Mouse (Mus musculus): ENCODE data around the gene Vwc2. TPM values are rescaled to one million over a fixed set of nuclear protein-coding genes. Genes with fewer than 3 reads are reported as not detected.
A peak's percentile ranks its signal among the peaks of the same experiment; 100 is the strongest.

The Vwc2 gene
- total RNA-seq (2021) = 10 to 100 TPM in 1 of 2 experiments, 1 to 10 TPM in 1; 9.2 to 11.5 TPM

DNA sequence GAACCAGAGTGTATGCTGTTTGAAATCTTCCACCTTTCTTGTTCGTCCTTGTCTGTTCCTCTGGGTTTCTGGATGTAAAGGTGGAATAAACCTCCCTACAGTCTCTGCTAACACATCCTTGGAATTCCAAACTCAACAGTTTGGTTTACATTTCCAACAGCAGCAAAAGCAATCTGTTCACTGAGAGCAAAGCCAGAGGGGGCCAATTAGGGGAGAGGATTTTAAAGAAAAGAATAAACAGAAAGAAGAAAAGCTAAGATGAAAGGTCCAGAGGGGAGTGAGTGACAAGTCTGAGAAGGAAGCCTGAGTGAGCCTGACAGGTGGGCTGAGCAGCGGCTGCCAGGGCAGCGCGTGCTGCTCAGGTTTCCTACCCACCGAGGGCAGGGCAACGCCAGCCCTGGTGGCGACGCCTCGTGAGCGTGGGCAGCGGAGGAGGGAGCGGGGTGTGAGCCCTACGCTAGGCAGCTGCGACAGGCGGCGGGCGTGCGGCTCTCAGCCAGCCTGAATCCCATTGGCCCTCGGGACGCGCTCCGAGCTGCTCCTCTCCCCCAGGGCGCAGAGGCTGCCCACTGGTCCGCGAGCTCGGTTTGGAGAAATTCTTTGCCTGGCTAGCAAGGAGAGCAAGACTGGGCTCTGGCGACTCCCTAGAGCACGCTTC, at the start of gene Vwc2:
Gene Vwc2 (plus strand): TSS at position 648 of the 658 bp plus-strand sequence.
- intact Hi-C loops (cut with DNase I) = no loop called here
- peak; percentile 29 to 49 for DNase-seq (ENCODE audit: low spot score in 2 of 2)

DNA sequence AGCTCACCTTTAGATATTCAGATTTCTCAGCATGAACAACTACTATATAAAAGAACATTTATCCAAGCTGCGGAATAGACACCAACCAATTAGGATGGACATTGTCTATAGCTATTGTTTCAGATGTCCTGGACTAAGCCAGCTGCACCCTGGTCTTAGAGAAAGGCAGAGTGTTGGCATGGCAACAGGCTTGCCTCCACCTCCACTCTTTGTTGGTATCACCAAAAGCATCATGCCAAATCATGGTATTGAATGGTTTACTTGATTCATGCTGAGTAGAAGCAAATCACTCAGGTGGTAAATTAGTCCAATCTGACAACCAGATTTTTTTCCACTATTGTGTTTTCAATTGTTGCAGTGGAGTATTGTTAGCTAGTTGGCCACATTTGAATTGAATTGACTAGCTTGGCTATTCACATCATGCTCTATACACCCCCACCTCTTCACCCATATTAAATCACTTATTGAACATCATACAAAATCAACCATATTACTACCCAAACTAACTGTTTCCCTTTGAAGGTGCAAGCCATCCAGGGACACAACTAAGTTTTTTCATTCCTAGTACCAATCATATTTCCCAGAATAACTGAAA, 25.8 kb upstream of the Vwc2 start:
- no peak for DNase-seq (ENCODE audit: low spot score in 2 of 2)
- intact Hi-C loops (cut with DNase I) = no loop called here

DNA sequence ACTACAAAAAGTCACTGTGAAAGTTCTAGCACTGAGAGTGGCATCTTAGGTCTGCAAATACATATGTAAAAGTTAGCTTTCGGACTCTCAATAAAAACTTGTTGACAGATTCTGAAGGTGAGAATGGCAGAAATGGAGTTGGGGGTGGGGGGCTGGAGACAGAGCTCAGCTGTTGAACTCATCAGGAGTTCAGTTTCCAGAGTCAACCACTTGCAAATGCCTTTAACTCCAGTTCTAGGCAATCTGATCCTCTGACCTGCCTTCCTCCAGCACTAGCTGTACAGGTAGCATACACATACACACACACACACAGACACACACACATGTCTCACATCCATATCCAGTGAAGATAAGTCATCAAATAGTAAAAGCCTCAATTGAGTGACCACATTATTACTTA, 16.4 kb upstream of the Vwc2 start:
- intact Hi-C loops (cut with DNase I) = no loop called here

DNA sequence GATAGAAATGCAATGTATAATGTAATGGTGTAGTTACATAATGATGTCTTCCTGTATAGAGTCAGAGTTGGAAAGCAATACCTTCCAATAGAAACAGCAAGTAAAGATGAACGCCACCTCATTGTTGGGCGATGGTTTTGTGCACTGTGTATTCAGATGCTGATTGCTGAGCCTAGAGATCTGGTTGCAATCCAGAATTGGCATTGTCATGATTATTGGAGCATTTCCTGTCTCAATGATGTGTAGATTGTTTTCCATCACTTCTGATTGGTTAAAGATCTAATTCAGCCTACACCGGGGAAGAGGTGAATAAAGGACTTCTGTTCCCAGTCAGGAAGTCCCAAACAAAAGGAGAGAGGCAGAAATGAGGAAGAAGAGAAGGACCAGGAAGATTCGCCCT, 15.7 kb upstream of the Vwc2 start:
- intact Hi-C loops (cut with DNase I) = no loop called here
- no peak for DNase-seq (ENCODE audit: low spot score in 2 of 2)

More for the DNA sequence above, 16.4 kb upstream of the Vwc2 start:
- no peak for DNase-seq (ENCODE audit: low spot score in 2 of 2)

DNA sequence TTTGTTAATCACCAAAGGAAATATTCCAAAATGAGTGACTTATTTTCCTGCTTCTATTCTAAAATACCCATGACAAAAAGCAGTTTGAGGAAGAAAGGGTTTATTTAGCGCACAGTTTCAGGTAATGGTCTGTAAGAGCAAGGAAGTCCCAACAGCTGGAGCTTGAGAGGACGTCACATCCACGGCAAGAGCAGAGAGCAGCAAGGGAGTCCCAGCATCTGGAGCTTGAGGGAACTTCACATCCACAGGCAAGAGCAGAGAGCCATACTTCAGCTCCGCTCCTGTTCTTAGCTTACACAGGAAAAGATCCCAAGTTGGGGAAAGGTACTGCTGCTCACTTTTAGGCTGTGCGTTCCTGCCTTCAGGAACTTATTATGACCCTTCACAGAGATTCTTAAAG, 15.0 kb upstream of the Vwc2 start:
- no peak for DNase-seq (ENCODE audit: low spot score in 2 of 2)
- intact Hi-C loops (cut with DNase I) = no loop called here

DNA sequence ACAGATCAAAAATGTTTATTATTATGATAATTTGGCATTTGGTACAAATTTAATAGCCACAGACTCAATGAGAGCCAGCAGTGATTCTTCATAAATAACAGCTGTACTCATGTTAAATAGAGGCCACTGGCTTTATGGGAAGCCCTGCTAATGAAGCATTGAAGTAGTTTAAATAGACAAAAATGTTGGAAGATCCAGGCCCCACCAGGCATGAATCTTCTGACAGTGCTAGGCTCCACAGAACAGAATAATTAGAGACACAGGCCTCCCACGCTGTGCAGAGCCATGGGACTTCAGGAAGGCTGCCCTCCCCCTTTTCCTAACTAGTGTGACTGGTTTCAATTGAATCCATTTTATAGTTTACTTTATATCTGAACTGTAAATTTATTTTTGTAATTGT, 11.8 kb upstream of the Vwc2 start:
- DNase-seq (ENCODE audit: low spot score in 2 of 2) = no peak
- intact Hi-C loops (cut with DNase I) = no loop called here

DNA sequence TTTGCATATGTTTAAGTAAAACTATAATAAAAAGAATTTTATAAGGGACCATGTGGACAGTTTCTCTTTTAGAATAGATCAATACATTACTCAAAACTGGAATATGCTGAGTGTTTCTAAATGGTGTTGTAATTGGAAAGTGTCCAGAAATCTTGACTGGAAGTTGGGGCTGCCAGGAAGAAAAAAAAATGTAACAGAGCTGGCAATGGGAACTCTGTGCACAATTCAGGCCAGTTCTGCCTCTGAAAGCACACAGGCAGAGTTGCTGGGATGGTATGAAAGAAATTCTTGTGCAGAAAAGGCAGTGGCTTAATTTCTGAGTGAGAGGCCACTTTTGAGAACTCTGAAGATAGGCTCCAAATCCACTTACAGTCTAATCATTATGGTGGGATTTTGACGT, 11.4 kb upstream of the Vwc2 start:
- DNase-seq (ENCODE audit: low spot score in 2 of 2) = no peak
- intact Hi-C loops (cut with DNase I) = no loop called here

DNA sequence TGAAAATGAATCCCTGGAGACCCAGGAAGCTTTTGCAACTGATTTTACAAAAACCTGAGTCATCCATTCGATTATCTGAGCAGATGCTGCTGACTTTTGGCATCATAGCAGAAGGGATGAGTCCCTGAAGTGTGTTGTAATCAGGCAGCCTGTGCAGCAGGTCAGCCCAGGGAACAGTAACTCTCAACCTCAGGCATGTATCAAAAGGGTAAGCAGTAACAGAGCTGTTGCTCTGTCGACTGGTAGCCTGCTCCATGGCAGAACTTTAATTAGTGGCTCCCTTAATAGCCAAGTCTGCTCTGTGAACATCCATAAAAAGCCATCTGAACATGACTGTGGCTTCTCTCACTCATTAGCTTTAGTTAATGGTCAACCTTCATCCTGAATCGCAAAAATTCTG, 5.1 kb upstream of the Vwc2 start:
- intact Hi-C loops (cut with DNase I) = no loop called here
- DNase-seq (ENCODE audit: low spot score in 2 of 2) = no peak

DNA sequence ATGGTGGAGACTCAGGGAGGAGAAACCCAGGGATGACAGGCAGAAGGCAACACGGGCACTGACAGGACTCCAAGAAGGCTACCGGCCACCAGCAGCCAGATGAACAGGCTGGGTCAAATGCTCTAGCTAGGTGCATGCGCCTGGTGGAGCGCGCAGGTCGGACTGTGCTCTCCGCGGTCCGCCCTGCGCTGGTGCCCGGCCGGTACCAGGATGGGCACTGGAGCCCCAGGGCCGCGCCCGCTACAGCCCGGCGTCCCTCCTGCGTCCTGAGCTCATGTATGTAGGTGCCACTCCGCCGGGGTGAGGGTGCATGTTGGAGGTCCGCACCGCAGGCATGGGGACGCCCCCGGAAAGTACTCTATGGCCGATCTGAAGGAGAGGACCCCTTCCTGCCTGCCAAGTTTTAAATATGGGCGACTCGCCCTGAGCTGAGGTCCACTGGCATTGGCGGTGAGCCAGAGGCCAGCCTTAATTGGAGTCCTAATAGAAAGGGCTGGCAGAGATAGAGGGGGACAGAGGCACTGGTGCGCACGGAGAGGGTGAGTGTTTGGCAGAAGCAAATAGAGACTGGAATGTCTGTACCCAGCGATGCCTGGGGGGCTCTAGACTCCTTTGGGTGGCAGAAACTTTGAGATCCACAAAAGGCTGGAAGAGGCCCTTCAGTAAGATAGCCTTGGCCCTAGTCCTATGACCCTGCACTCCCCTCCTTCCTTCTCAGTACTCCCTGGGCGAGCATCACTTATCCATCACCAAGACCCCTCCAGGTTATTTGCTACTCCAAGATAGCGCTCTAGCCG, 409 bp downstream of the Vwc2 start:
- intact Hi-C loops (cut with DNase I) = no loop called here
- peak in 1 of 2 experiments; percentile 9 for DNase-seq (ENCODE audit: low spot score in 2 of 2)

DNA sequence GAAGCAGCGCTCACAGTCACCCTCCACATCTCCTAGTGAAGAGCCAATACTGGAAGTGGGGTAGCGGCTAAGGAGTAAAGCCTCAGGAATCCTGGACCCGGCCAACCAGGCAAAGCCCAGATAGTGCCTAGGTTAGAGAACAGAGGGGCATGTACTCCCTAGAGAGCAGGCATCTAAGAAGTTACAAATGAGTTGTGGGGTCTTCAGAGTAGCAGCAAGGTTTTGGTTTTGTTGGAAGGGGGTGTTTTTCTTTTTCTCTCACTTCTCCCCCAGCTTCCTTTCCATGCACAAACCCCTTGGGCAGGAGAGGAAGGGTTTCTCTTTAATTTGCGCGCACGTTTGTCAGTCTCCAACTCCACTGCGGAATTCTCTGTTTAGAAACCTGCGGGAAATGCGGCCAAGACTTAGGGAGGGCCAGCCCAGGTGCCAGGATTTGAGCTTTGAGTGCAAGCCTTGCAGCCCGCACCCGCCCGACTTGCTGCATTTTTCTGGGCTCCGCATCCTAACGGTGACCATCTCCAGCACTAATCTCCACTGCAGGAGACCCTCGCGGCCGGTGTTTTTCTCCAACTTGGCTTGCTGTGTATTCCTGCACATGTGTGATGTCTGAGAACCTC, 1.1 kb downstream of the Vwc2 start:
- intact Hi-C loops (cut with DNase I) = no loop called here
- DNase-seq (ENCODE audit: low spot score in 2 of 2) = peak; percentile 7 to 9

DNA sequence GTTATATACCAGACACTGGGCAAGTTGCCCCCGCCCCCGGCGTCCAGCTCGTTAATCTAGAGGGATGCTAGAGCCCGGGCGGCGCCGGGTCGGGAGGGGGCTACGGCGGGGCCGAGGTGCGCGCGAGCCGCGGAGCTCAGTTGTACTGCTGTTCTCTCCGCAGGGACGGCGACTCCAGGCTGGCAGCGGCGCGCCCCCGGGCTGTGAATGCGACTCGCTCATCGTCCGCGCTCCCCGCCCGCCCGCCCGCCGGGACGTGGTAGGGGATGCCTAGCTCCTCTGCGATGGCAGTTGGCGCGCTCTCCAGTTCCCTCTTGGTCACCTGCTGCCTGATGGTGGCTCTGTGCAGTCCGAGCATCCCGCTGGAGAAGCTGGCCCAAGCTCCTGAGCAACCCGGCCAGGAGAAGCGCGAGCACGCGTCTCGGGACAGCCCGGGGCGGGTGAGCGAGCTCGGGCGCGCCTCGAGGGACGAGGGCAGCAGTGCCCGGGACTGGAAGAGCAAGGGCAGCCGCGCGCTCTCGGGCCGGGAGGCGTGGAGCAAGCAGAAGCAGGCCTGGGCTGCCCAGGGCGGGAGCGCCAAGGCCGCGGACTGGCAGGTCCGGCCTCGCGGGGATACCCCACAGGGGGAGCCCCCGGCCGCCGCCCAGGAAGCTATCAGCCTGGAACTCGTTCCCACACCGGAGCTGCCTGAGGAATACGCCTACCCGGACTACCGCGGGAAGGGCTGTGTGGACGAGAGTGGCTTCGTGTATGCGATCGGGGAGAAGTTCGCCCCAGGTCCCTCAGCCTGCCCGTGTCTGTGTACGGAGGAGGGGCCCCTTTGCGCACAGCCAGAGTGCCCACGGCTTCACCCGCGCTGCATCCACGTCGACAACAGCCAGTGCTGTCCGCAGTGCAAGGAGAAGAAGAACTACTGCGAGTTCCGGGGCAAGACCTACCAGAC, 1.9 kb downstream of the Vwc2 start:
- DNase-seq (ENCODE audit: low spot score in 2 of 2) = peak; percentile 35 to 44
- intact Hi-C loops (cut with DNase I) = no loop called here

DNA sequence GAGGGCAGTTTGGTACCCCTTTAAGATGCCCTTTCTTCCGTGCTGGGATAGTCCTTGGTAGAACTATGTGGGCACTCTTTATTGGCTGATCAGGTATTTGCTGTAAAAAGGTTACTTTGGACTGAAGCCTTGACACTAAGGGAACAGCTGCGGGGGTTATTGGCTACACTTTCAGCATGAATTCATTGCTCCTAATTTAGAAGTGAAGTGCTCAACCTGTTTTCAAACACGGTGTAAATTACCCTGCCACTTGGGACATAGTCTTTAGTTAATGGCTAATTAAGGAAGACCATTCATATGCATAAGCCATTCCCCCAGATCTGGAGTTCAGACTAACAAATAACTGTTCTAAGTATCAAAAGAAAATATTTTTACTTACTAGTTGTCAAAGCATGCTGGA, 2.7 kb downstream of the Vwc2 start:
- intact Hi-C loops (cut with DNase I) = no loop called here
- DNase-seq (ENCODE audit: low spot score in 2 of 2) = no peak

DNA sequence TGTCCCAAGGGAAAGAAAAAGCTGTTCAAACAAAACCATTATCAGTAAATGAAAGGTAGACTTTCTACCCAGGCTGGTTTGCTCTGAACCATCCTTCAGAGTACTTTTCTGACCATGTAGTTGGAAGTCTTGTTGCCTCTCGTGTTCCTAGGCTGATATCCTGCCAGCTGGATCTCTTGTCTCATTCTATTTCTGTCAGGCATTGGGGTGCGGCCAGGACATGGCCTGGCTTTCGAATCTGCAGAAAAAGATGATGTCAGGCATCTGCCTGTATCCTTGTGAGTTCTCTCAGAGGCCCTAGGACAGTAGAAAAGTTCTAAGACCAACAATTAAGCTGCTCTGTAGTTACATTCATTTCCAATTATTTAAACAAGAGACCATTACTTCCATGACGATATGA, 8.8 kb downstream of the Vwc2 start:
- no peak for DNase-seq (ENCODE audit: low spot score in 2 of 2)
- intact Hi-C loops (cut with DNase I) = no loop called here

DNA sequence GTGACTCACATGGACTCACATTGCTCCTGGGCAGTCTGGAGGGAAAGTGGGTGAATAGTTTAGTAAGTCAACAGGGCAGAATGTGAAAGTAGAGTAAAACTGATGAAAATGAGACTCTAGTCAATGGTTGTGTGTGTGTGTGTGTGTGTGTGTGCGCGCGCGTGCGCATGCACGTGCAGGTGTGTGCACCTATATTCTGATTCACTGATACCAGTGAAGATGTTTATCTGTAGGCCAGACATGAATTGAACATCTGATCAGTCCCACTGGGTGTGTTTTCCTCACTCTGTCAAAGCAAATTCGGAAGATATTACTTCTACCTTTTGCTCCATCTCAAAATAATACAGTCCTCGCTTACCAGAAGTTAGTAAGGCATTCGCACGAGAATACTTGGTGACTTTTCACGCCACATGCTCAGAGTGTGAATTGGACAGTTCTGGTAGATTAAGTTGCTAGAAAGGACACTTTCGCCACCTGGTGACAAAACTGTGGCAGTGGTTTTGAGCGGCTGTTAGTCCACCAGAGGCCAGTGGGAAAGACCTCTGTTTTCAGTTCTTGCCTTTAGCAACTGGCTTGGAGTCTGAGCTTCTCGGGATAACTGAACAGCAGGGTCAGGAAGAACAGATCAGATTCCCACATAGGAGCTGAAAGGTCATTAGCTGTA, 17.5 kb downstream of the Vwc2 start:
- intact Hi-C loops (cut with DNase I) = loop anchor here (2.0 kb wide), 2 partner anchors 1651 to 1815 kb away; no protein-coding TSS in a partner anchor
- peak; percentile 54 to 70 for DNase-seq (ENCODE audit: low spot score in 2 of 2)

DNA sequence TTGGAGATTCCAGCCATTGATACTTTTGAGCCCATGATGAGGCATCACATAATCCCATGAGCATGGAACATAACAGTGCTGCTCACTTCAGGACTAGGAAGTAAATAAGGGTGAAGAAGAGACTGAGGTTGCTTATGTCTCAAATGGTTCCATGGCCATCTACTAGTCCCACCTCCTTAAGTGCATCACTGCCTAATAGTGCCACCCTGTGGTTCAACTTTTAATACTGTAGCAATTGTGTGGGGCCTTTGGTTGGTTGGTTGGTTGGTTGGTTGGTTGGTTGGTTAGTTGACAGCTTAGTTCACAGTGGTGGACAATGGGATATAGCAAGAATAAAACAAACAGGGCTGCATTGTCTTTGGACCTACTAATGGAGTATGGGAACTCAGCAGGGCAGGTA, 26.6 kb downstream of the Vwc2 start:
- intact Hi-C loops (cut with DNase I) = no loop called here
- no peak for DNase-seq (ENCODE audit: low spot score in 2 of 2)

DNA sequence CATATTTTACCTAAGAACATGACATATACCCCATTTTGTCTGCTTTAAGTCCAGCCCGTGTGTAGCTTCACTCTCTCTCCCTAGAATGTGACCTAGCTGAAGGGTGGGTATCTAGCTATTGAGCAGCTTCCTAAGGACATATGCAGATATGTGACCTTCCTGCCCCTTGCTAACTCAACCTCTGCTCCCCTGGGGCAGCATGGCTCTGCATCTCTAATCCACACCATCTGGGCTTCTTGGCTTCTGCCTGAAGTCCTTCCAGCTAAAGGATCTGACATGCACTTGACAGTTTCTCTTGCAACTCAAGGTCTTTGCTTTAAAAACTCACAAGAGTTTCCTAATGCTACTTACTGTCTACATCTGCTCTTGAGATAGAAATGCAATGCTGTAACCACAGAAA, 38.7 kb downstream of the Vwc2 start:
- intact Hi-C loops (cut with DNase I) = loop anchor here (10.0 kb wide), 1 partner anchor 1178 kb away; no protein-coding TSS in a partner anchor
- DNase-seq (ENCODE audit: low spot score in 2 of 2) = no peak

DNA sequence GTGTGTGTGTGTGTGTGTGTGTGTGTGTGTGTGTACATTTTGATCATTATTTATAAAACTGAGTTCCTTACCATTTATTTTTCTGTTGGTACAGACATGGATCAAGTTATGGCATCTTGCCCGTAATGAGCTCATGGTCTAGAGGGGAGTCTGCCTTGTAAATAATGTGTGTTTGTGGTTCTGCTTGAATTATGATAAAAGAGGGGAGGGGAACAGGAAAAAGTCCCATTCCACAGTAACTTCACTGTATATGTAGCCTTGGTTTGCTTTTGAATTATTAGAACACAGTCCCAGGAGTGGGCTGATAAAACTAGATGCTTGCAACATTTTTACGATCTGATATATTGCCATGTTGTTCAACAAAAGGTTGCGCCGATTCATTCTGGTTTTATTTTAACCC, 57.4 kb downstream of the Vwc2 start:
- DNase-seq (ENCODE audit: low spot score in 2 of 2) = no peak

DNA sequence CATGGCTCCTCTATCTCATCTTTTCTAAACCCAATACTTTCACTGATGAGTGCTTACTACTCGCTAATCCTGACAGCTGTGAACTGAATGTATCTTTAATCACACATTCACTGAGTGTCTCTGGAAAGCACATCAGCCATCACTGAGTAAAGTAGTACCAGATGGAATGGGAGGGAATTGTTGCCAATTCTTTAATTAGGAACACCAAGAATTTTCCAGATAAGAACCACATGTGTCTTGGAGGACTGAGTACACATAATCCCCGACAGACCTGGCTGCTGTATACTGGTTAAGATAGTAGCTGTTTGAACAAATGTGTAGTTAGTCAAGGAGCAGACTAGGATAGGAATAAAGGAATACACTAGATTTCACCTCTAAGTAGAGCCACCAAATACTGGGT, 61.2 kb downstream of the Vwc2 start:
- peak in 1 of 2 experiments; percentile 39 for DNase-seq (ENCODE audit: low spot score in 2 of 2)
- intact Hi-C loops (cut with DNase I) = no loop called here

More for the DNA sequence above, 57.4 kb downstream of the Vwc2 start:
- intact Hi-C loops (cut with DNase I) = no loop called here

DNA sequence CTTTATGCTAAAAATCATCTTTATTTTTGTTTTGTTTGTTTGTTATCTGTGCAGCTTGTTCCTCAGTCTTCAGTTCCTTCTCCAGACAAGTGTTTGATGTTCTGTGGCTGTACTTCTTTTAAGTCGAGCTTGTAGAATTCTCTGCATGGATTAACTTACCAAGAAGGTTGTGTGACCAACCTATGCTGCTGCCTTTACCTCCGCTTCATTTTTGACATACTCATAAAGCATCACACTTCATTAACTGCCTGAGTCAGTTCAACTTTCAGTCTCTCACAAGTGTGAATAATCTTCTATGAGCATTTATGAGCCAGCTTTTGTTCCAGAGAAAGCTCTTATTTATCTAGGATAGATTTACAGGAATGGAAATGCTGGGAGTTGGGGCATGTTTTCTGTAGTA, 68.7 kb downstream of the Vwc2 start:
- DNase-seq (ENCODE audit: low spot score in 2 of 2) = no peak
- intact Hi-C loops (cut with DNase I) = no loop called here
